Mouse (Mus musculus) lung, postnatal 0 days (tissue): ENCODE measurements around the gene Cnot10. TPM values are rescaled to one million over a fixed set of nuclear protein-coding genes. Genes with fewer than 3 reads are reported as not detected.

Experiments
- ATAC-seq: fragments of 200-750 bp; cut with Nextera tagmentation; 2 replicates; pipeline ENCODE4 v1.8.0; 2017; ENCODE audit warnings: moderate library complexity
- DNase-seq: peaks from one replicate; pipeline ENCODE4 v3.0.0-alpha.2; 2016; ENCODE audit warnings: low spot score
- H3K27ac ChIP-seq: fragments of 300-500 bp; sonication (generic); 2 replicates; pipeline ENCODE4 v1.5.1; 2014; ENCODE audit warnings: antibody characterized with exemption, mild to moderate bottlenecking, low read length, mixed read lengths
- H3K27me3 ChIP-seq: fragments of 300-500 bp; sonication (generic); replicated peaks from 2 replicates; pipeline ENCODE4 v1.6.1; 2014; ENCODE audit warnings: low read length, mixed read lengths; ENCODE audit not compliant: insufficient read depth
- H3K36me3 ChIP-seq: fragments of 300-500 bp; sonication (generic); 2 replicates; pipeline ENCODE4 v1.6.1; 2014; ENCODE audit warnings: low read length, mixed read lengths; ENCODE audit not compliant: insufficient read depth
- H3K4me1 ChIP-seq: fragments of 300-500 bp; sonication (generic); 2 replicates; pipeline ENCODE4 v1.6.1; 2014; ENCODE audit warnings: antibody characterized with exemption, low read depth, low read length, mixed read lengths; ENCODE audit not compliant: insufficient read depth
- H3K4me2 ChIP-seq: fragments of 300-500 bp; sonication (generic); replicated peaks from 2 replicates; pipeline ENCODE4 v1.6.1; 2014; ENCODE audit warnings: low read depth, mild to moderate bottlenecking, low read length, moderate library complexity, mixed read lengths
- H3K4me3 ChIP-seq: fragments of 300-500 bp; sonication (generic); 2 replicates; pipeline ENCODE4 v1.5.1; 2014; ENCODE audit warnings: low read depth, low read length
- H3K9ac ChIP-seq: fragments of 300-500 bp; sonication (generic); replicated peaks from 2 replicates; pipeline ENCODE4 v1.6.1; 2014; ENCODE audit warnings: low read depth, mild to moderate bottlenecking
- H3K9me3 ChIP-seq: fragments of 300-500 bp; sonication (generic); 2 replicates; pipeline ENCODE4 v1.6.1; 2016; ENCODE audit warnings: low read length, mixed read lengths
- CTCF ChIP-seq: IDR thresholded peaks from 2 replicates; pipeline ENCODE4 v1.5.1; 2016; ENCODE audit warnings: antibody characterized with exemption, mild to moderate bottlenecking
- EP300 ChIP-seq: IDR thresholded peaks from 2 replicates; pipeline ENCODE4 v1.6.1; 2016; ENCODE audit warnings: antibody characterized with exemption, mild to moderate bottlenecking, control low read depth
- WGBS: fragments of 180-500 bp; shearing (Covaris S2); extraction: QIAGEN DNeasy Blood & Tissue Kit; methylation state at CpG from one replicate; pipeline ENCODE4 v1.1.7; 2014; 5-methylcytosine and 5-hydroxymethylcytosine counted together
- polyA plus RNA-seq: library from polyadenylated mRNA; unstranded; fragments of >200 nt; fragmentation: Nextera tagmentation; extraction: Ambion mirVana; gene quantifications from 2 replicates; pipeline ENCODE4 v1.2.1, GENCODE M21; 2015

Cnot10 gene
- polyA plus RNA-seq, 1 experiment from 2014 or later = 30.8 TPM

- no peaks in the 10 kb centered on the region for H3K27me3 ChIP-seq
- no peak overlapping the region for H3K4me2 ChIP-seq
- no peak overlapping the region for H3K9ac ChIP-seq
- no peaks in the 10 kb centered on the region for H3K9me3 ChIP-seq
- H3K36me3 ChIP-seq = no peaks in the 10 kb centered on the region
- H3K4me3 ChIP-seq = no peak overlapping the region
- no peak for TF ChIP-seq EP300
- no peak for TF ChIP-seq CTCF
- ATAC-seq = no peak
- no peak overlapping the region for H3K27ac ChIP-seq
- no peaks in the 10 kb centered on the region for H3K4me1 ChIP-seq
- 95% methylated on average over 1 of the region's 1 CpGs for whole genome bisulfite sequencing
- no peak for DNase-seq
Observed at GRCm38 (mm10) chr9:114576001-114576400, 64.0 kb downstream of the Cnot10 start.

- no peak for DNase-seq
- no peak overlapping the region for H3K4me2 ChIP-seq
- no peaks in the 10 kb centered on the region for H3K9me3 ChIP-seq
- TF ChIP-seq EP300 = no peak
- no peak overlapping the region for H3K4me3 ChIP-seq
- H3K27me3 ChIP-seq = no peaks in the 10 kb centered on the region
- H3K36me3 ChIP-seq = no peaks in the 10 kb centered on the region
- WGBS = 31% methylated on average over 5 of the region's 5 CpGs
- H3K9ac ChIP-seq = no peak overlapping the region
- no peak for ATAC-seq
- H3K27ac ChIP-seq = no peak overlapping the region
- no peaks in the 10 kb centered on the region for H3K4me1 ChIP-seq
Observed at GRCm38 (mm10) chr9:114573528-114573927, 66.5 kb downstream of the Cnot10 start.

- Histone ChIP-seq H3K9me3 (no peaks in the 10 kb centered on the region), H3K36me3 (no peaks in the 10 kb centered on the region), H3K4me1 (no peaks in the 10 kb centered on the region), H3K9ac (no peak overlapping the region), H3K27ac (no peak overlapping the region), H3K27me3 (no peaks in the 10 kb centered on the region), H3K4me3 (no peak overlapping the region), H3K4me2 (no peak overlapping the region)
- WGBS = 74% methylated on average over 5 of the region's 5 CpGs
- DNase-seq (no peak), ATAC-seq (no peak)
- TF ChIP-seq CTCF (no peak), EP300 (no peak)
Observed at GRCm38 (mm10) chr9:114568682-114569474, 71.1 kb downstream of the Cnot10 start.

- H3K4me2 ChIP-seq = peak overlapping the region; percentile 98
- 5% methylated on average over 10 of the region's 10 CpGs for WGBS
- peaks cover 5% of the 10 kb centered on the region; the same call in 1 of the 2 replicates for H3K4me1 ChIP-seq
- H3K9ac ChIP-seq = no peak overlapping the region
- TF ChIP-seq CTCF = no peak
- no peak for TF ChIP-seq EP300
- DNase-seq (no peak), ATAC-seq (no peak)
- no peaks in the 10 kb centered on the region for H3K36me3 ChIP-seq
- peaks cover 15% of the 10 kb centered on the region; the same call in 1 of the 2 replicates for H3K27me3 ChIP-seq
- no peaks in the 10 kb centered on the region for H3K9me3 ChIP-seq
- H3K4me3 ChIP-seq = peak overlapping the region; percentile 56; the same call in 1 of the 2 replicates
- no peak overlapping the region for H3K27ac ChIP-seq
Observed at GRCm38 (mm10) chr9:114564667-114565066, 75.3 kb downstream of the Cnot10 start.

- under 1% methylated on average over 81 of the region's 91 CpGs for WGBS
- no peak for TF ChIP-seq CTCF
- no peak for TF ChIP-seq EP300
- DNase-seq (no peak), ATAC-seq (peak; percentile 20; the same call in 1 of the 2 replicates)
- Histone ChIP-seq H3K27ac (0 out of 2 replicates have a peak within 1 kb of the TSS, but pooled peaks have one; percentile 20), H3K4me3 (peak within 1 kb of the TSS; percentile 56), H3K27me3 (peaks cover 15% of the 10 kb centered on the region; the same call in 1 of the 2 replicates), H3K9me3 (no peaks in the 10 kb centered on the region), H3K4me2 (peak within 1 kb of the TSS; percentile 98), H3K4me1 (peaks cover 5% of the 10 kb centered on the region; the same call in 1 of the 2 replicates), H3K36me3 (no peaks in the 10 kb centered on the region), H3K9ac (peak within 1 kb of the TSS; percentile 23; the same call in 1 of the 2 replicates)
Observed at GRCm38 (mm10) chr9:114563761-114564606, 76.0 kb downstream of the Cnot10 start, which contains the start of gene Trim71. TSS of gene Trim71 (minus strand) at chr9:114564369.
